ENCODE assay signal across 11 mouse cellular contexts in the genomic region with DNA sequence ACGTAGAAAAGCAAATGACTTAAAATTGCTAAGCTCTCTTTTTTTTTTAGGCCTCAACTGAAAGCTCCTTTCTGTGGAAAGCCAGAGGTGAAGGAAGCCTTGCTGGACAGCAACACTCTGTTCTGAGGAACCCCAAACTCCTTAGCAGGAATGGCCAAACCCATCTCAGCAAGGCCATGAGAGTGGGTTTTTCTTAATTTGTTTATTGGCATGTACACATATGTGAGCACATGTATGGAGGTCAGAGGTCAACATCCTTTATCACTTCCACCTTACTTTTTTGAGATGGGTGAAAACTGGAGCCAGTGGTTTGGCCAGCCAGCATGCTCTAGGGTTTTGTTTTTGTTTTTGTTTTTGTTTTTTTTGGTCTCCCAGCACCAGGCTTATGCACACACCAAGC.
"Had no signal": no experiment of that assay in that cellular context is flagged by ENCODE, and none has a peak within 500 bp of the region (broad histone marks: within the 10 kb centered on the region; RNA-seq: fewer than 3 reads in every experiment).

No protein-coding gene starts in this region.

- ATAC-seq: intestine, postnatal 0 days had no signal

- DNase-seq: kidney, adult 8-10 months; kidney, postnatal 25 days; layer of hippocampus, postnatal 36 days; lung, adult 18-20 months; midbrain, embryonic 14.5 days; thymus, postnatal 36 days had no signal

- H3K9ac ChIP-seq: limb, embryonic 13.5 days; neural tube, embryonic 15.5 days had no signal

- H3K36me3 ChIP-seq: limb, embryonic 13.5 days; midbrain, embryonic 10.5 days; neural tube, embryonic 15.5 days had no signal

- H3K4me2 ChIP-seq: limb, embryonic 13.5 days; neural tube, embryonic 15.5 days had no signal

- H3K4me3 ChIP-seq: limb, embryonic 13.5 days; midbrain, embryonic 10.5 days; myocyte; neural tube, embryonic 15.5 days had no signal

- H3K9me3 ChIP-seq: limb, embryonic 13.5 days; midbrain, embryonic 10.5 days; neural tube, embryonic 15.5 days had no signal

- H3K27ac ChIP-seq: limb, embryonic 13.5 days; midbrain, embryonic 10.5 days; neural tube, embryonic 15.5 days had no signal

- H3K27me3 ChIP-seq: limb, embryonic 13.5 days; neural tube, embryonic 15.5 days had no signal
